Mouse (Mus musculus) stomach, embryonic 16.5 days (tissue): ENCODE measurements around the gene Trim71. TPM values are rescaled to one million over a fixed set of nuclear protein-coding genes. Genes with fewer than 3 reads are reported as not detected.

Experiments
- ATAC-seq: fragments of 200-750 bp; cut with Nextera tagmentation; 2 replicates; pipeline ENCODE4 v1.8.0; 2017; ENCODE audit warnings: moderate number of reproducible peaks, moderate TSS enrichment; ENCODE audit not compliant: insufficient read depth, low FRiP score
- H3K27ac ChIP-seq: fragments of 300-500 bp; sonication (generic); 2 replicates; pipeline ENCODE4 v1.5.1; 2014; ENCODE audit warnings: low read length
- H3K27me3 ChIP-seq: fragments of 300-500 bp; sonication (generic); 2 replicates; pipeline ENCODE4 v1.6.1; 2014; ENCODE audit warnings: low read length, control low read depth, mixed read lengths; ENCODE audit not compliant: control insufficient read depth, insufficient read depth
- H3K36me3 ChIP-seq: fragments of 300-500 bp; sonication (generic); 2 replicates; pipeline ENCODE4 v1.6.1; 2014; ENCODE audit warnings: low read length; ENCODE audit not compliant: control insufficient read depth, insufficient read depth
- H3K4me1 ChIP-seq: fragments of 300-500 bp; sonication (generic); 2 replicates; pipeline ENCODE4 v1.6.1; 2014; ENCODE audit warnings: low read length, control low read depth, mixed read lengths; ENCODE audit not compliant: control insufficient read depth, insufficient read depth
- H3K4me2 ChIP-seq: fragments of 300-500 bp; sonication (generic); 2 replicates; pipeline ENCODE4 v1.6.1; 2014; ENCODE audit warnings: low read depth, low read length, mixed read lengths
- H3K4me3 ChIP-seq: fragments of 300-500 bp; sonication (generic); replicated peaks from 2 replicates; pipeline ENCODE4 v1.5.1; 2014; ENCODE audit warnings: mild to moderate bottlenecking, low read length
- H3K9ac ChIP-seq: fragments of 300-500 bp; sonication (generic); 2 replicates; pipeline ENCODE4 v1.6.1; 2014; ENCODE audit warnings: low read length
- H3K9me3 ChIP-seq: fragments of 300-500 bp; sonication (generic); replicated peaks from 2 replicates; pipeline ENCODE4 v1.6.1; 2016; ENCODE audit warnings: low read length, control low read depth; ENCODE audit not compliant: control insufficient read depth
- WGBS: fragments of 180-500 bp; shearing (Covaris S2); extraction: QIAGEN DNeasy Blood & Tissue Kit; methylation state at CpG from one replicate; pipeline ENCODE4 v1.1.7; 2014; 5-methylcytosine and 5-hydroxymethylcytosine counted together
- polyA plus RNA-seq: library from polyadenylated mRNA; unstranded; fragments of >200 nt; fragmentation: Nextera tagmentation; extraction: Ambion mirVana; gene quantifications from 2 replicates; pipeline ENCODE4 v1.2.1, GENCODE M21; 2015

Trim71 gene
- polyA plus RNA-seq, 1 experiment from 2014 or later = 0.98 TPM

DNA sequence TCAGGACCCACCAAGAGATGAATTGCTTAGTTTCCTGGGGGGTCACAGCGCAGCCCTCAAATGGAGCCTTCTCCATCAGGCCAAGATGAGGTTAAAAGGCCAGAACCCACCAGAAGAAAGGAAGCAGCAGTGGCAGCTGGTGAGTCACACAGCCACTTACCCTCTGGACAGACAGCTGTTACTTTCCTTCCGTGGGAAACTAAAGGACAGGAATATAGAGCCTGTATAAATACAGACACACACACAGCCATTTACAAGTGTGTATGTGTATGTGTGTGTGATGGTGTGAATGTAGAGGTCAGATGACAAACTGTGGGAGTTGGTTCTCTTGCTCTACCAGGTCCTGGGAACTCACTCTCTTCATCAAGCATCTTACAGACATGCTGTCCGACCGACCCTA is 57.6 kb downstream of the Trim71 start:
- no peaks in the 10 kb centered on the region for H3K36me3 ChIP-seq
- H3K9me3 ChIP-seq = peaks cover 4% of the 10 kb centered on the region; the same call in 1 of the 2 replicates
- H3K4me2 ChIP-seq = no peak overlapping the region
- no peak overlapping the region for H3K27ac ChIP-seq
- H3K27me3 ChIP-seq = no peaks in the 10 kb centered on the region
- H3K4me1 ChIP-seq = no peaks in the 10 kb centered on the region
- WGBS = 71% methylated on average over 4 of the region's 4 CpGs
- ATAC-seq = no peak
- no peak overlapping the region for H3K9ac ChIP-seq
- no peak overlapping the region for H3K4me3 ChIP-seq

DNA sequence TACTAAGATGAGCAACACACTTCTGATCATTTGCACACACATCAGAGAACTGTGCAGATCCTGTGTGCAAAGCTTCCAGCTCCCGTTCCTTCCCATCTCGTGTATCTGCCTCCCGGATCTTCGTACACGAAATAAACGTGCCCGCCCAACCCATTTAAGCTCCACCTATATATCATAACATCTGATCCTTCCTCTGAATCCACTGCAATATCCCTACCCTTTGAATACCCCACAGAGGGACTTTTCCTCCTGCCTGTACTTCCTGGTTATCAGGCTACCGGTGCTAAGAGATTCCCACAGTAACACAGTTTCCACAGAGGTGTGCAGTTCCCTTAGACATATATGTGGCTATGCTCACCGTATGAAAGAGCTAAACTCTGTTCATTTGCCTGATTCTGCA is 59.4 kb downstream of the Trim71 start, which contains the start of gene Ccr4:
Ccr4 (minus strand) TSS at position 101 of the 400 bp plus-strand sequence.
- Histone ChIP-seq H3K4me3 (no peak within 1 kb of the TSS), H3K9ac (no peak within 1 kb of the TSS), H3K27ac (no peak within 1 kb of the TSS), H3K36me3 (no peaks in the 10 kb centered on the region), H3K9me3 (no peaks in the 10 kb centered on the region), H3K4me2 (no peak within 1 kb of the TSS), H3K27me3 (peaks cover 2% of the 10 kb centered on the region; the same call in 1 of the 2 replicates), H3K4me1 (no peaks in the 10 kb centered on the region)
- 82% methylated on average over 9 of the region's 9 CpGs for WGBS
- ATAC-seq = no peak

DNA sequence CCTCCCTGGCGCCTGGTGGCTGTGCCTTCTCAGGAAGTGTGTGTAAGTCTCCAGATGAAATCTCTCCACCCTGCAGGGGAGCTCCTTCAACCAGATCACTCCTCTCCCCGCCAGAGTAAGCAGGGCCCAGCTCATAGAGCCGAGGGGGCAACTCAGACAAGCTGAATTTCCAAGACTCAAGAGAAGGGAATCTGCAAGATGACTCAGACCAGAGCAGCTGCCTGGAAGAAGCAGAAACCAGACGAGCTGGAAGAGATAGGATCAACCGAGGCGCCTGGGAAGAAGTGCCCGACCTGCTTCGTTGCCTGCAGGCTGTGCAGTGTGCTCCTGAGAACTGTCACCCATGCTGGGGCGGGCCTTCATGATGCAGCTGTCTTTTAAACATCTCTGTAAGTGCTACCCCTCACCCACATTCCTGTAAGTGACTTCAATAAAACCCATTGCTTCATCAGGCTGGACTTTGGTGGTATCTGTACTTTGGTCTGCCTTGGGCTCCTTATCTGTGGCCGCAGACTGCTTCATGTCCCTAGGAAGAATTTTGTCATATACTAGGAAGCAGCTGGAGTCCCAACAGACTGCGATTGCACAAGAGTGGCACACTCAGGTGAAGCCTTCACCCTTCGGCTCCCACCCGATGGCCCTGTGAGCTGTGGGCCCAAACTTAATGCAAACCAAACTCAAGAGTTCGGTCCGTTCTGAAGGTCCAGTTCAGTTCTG is 61.3 kb downstream of the Trim71 start:
- WGBS = 61% methylated on average over 15 of the region's 15 CpGs
- Histone ChIP-seq H3K4me3 (no peak overlapping the region), H3K4me1 (no peaks in the 10 kb centered on the region), H3K27me3 (peaks cover 5% of the 10 kb centered on the region; the same call in 1 of the 2 replicates), H3K4me2 (no peak overlapping the region), H3K36me3 (no peaks in the 10 kb centered on the region), H3K9me3 (no peaks in the 10 kb centered on the region), H3K9ac (peak overlapping the region; percentile 7; the same call in 1 of the 2 replicates), H3K27ac (no peak overlapping the region)
- ATAC-seq = 0 out of 2 replicates have a peak, but pooled peaks have one; percentile 27

DNA sequence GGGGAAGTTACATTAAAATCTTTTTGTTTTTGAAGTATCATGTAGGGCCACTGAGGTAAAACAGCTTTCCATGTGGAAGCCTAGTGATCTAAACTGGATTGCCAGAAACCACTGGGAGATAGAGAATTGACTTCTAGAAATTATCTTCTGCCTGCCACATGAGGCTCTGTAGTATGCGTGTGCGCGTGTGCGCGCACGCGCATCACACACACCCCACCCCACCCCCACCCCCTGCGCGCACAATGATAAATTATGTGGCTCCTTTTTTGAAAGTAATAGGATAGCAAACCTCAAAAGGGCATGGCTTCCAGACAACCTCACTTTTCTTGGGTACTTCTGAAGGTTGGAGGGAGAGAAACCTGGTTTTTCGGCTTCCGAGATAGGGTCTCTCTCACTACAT is 62.3 kb downstream of the Trim71 start:
- Histone ChIP-seq H3K4me3 (no peak overlapping the region), H3K36me3 (no peaks in the 10 kb centered on the region), H3K9me3 (no peaks in the 10 kb centered on the region), H3K27ac (no peak overlapping the region), H3K27me3 (peaks cover 5% of the 10 kb centered on the region; the same call in 1 of the 2 replicates), H3K4me1 (no peaks in the 10 kb centered on the region), H3K4me2 (no peak overlapping the region), H3K9ac (no peak overlapping the region)
- WGBS = 93% methylated on average over 11 of the region's 11 CpGs
- no peak for ATAC-seq

DNA sequence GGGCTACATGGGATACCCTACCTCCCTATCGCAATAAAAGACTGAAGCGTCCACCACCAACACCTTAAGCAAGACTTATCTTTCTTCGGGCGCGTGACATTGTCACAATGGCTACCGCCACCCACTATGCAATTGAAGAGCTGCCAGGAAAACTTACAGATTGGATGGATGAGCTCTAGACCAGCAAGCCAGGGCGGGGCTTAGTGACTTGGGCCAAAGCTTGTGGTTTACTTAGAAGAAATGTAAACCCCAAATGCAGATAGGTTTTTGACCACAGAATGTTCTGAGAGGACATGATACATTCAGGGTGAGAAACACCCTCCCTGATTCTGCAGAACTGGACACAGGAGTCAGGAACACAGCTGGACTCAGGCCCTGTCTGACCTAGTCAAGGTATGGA is 63.1 kb downstream of the Trim71 start:
- WGBS = 84% methylated on average over 7 of the region's 7 CpGs
- no peak overlapping the region for H3K4me3 ChIP-seq
- H3K4me2 ChIP-seq = no peak overlapping the region
- H3K9ac ChIP-seq = no peak overlapping the region
- ATAC-seq = no peak
- no peaks in the 10 kb centered on the region for H3K4me1 ChIP-seq
- H3K36me3 ChIP-seq = no peaks in the 10 kb centered on the region
- peaks cover 5% of the 10 kb centered on the region; the same call in 1 of the 2 replicates for H3K27me3 ChIP-seq
- no peak overlapping the region for H3K27ac ChIP-seq
- H3K9me3 ChIP-seq = no peaks in the 10 kb centered on the region

DNA sequence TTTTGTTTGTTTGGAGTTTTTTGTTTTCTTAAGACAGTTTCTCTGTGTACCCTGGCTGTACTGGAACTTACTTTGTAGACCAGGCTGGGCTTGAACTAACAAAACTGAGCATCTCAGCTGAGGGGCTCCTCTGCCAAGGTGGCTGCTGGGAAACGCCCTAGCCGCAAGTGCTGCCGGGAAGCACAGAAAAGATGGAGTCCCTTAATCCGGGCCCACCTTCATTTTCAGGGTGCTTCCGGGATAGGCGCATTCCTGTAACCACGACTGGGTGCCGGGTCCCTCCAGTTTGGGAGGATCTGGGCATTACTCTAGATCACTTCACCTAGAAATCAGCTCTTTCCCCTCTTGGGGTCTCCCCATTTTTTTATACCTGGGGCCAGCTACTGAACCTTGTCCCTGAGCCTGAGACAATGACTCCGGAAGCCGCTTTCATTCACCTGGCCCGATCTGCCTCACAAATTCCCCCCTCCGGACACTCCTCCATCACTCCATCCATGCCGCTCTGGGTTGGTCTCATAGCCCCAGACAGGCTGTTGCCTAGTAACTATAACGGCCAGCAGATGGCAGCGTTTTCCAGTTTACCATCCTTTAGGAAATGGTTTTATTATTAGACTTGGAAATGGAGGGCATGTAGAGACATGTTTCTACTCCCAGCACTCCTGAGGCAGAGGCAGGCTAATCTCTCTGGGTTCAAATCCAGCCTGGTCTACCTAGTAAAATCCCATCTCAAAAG is 64.2 kb downstream of the Trim71 start:
- no peak overlapping the region for H3K9ac ChIP-seq
- no peak overlapping the region for H3K4me3 ChIP-seq
- H3K4me1 ChIP-seq = no peaks in the 10 kb centered on the region
- peaks cover 5% of the 10 kb centered on the region; the same call in 1 of the 2 replicates for H3K27me3 ChIP-seq
- H3K9me3 ChIP-seq = no peaks in the 10 kb centered on the region
- no peak overlapping the region for H3K4me2 ChIP-seq
- H3K27ac ChIP-seq = no peak overlapping the region
- 18% methylated on average over 15 of the region's 15 CpGs for WGBS
- H3K36me3 ChIP-seq = no peaks in the 10 kb centered on the region
- ATAC-seq = peak; percentile 9; the same call in 1 of the 2 replicates

DNA sequence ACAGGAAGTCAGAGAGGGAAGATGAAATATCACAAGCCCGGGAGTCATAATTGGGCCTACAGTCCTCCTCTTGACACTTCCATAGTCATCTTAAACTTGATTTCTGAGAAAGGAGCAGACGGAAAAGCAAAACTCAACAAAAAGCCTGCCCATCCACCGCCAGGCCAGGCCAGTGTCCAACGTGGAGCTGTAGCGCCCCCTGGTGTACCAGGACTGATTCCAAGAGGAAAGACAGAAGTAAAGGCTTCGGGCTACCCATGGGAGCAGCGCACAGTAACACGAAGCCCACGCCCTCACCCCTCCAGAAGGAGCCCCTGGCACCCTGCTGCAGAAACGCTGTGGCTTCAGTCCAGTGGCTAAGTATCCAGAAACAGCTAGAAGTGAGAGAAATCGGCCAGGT is 66.0 kb downstream of the Trim71 start:
- no peak for ATAC-seq
- 8% methylated on average over 11 of the region's 11 CpGs for WGBS
- Histone ChIP-seq H3K4me2 (0 out of 2 replicates have a peak overlapping the region, but pooled peaks have one; percentile 5), H3K9ac (no peak overlapping the region), H3K27ac (no peak overlapping the region), H3K4me1 (no peaks in the 10 kb centered on the region), H3K9me3 (no peaks in the 10 kb centered on the region), H3K36me3 (no peaks in the 10 kb centered on the region), H3K4me3 (no peak overlapping the region), H3K27me3 (peaks cover 5% of the 10 kb centered on the region; the same call in 1 of the 2 replicates)

DNA sequence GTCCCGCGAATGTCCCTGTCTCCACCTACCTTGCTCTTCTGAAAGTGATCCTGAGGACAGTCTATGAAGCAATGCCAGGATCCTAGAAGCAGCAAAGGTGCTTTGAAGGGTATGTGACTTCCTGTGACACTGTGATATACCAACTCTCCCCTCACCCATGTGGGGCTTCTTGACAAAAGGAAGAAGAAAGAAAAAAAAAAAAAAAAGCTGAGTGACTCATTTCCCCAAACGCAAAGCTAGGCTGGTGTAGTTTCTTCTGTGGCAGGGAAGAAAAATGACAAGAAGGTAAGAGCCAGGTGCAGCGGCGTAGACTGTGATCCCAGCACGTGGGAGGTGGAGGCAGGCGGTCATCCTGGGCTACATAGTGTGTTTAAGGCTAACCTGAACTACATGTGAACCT is 67.7 kb downstream of the Trim71 start:
- no peak overlapping the region for H3K9ac ChIP-seq
- peaks cover 5% of the 10 kb centered on the region; the same call in 1 of the 2 replicates for H3K27me3 ChIP-seq
- ATAC-seq = no peak
- no peaks in the 10 kb centered on the region for H3K4me1 ChIP-seq
- no peaks in the 10 kb centered on the region for H3K9me3 ChIP-seq
- no peak overlapping the region for H3K4me3 ChIP-seq
- H3K27ac ChIP-seq = no peak overlapping the region
- 71% methylated on average over 7 of the region's 7 CpGs for WGBS
- H3K4me2 ChIP-seq = no peak overlapping the region
- no peaks in the 10 kb centered on the region for H3K36me3 ChIP-seq
